Mouse (Mus musculus) testis, adult 2 months (tissue): ENCODE data around the gene Ppp2r5c. TPM values are rescaled to one million over a fixed set of nuclear protein-coding genes. Genes with fewer than 3 reads are reported as not detected.
A peak's percentile ranks its signal among the peaks of the same experiment; 100 is the strongest.

Experiments used
- H3K27ac ChIP-seq: fragments of 200-500 bp; 2 replicates; pipeline ENCODE4 v1.5.1; 2012; ENCODE audit warnings: low read depth, low read length; ENCODE audit not compliant: control insufficient read depth, insufficient read depth
- H3K27me3 ChIP-seq: fragments of 200-500 bp; 2 replicates; pipeline ENCODE4 v1.6.1; 2012; ENCODE audit warnings: mild to moderate bottlenecking, low read length, moderate library complexity; ENCODE audit not compliant: control insufficient read depth, insufficient read depth
- H3K36me3 ChIP-seq: fragments of 200-500 bp; 2 replicates; pipeline ENCODE4 v1.6.1; 2012; ENCODE audit warnings: mild to moderate bottlenecking, low read length; ENCODE audit not compliant: control insufficient read depth, insufficient read depth
- H3K4me1 ChIP-seq: fragments of 200-500 bp; 2 replicates; pipeline ENCODE4 v1.6.1; 2012; ENCODE audit warnings: low read length; ENCODE audit not compliant: control insufficient read depth, insufficient read depth
- H3K4me3 ChIP-seq: fragments of 200-500 bp; 2 replicates; pipeline ENCODE4 v1.5.1; 2012; ENCODE audit warnings: low read depth, mild to moderate bottlenecking, low read length, moderate library complexity, mixed read lengths; ENCODE audit not compliant: control insufficient read depth
- CTCF ChIP-seq: fragments of 200-500 bp; IDR thresholded peaks from 2 replicates; pipeline ENCODE4 v1.5.1; 2012; ENCODE audit warnings: low read depth, mild to moderate bottlenecking, inconsistent platforms, low read length, moderate library complexity; ENCODE audit not compliant: control insufficient read depth, insufficient read depth, insufficient replicate concordance
- POLR2A ChIP-seq: fragments of 200-500 bp; IDR thresholded peaks from 2 replicates; pipeline ENCODE4 v1.6.1; 2012; ENCODE audit warnings: low read depth, mild to moderate bottlenecking, inconsistent platforms, low read length, moderate library complexity; ENCODE audit not compliant: control insufficient read depth
- polyA plus RNA-seq: library from polyadenylated mRNA; depleted of rRNA; stranded (reverse); fragments of >200 nt; gene quantifications from 2 replicates; pipeline ENCODE4 v1.2.3, GENCODE M21; 2012; rRNA removed

Gene Ppp2r5c
- 196 and 202 TPM in 2 replicates for polyA plus RNA-seq

- Histone ChIP-seq H3K27me3 (no peaks in the 10 kb centered on the region), H3K4me1 (peaks cover 7% of the 10 kb centered on the region), H3K36me3 (no peaks in the 10 kb centered on the region), H3K4me3 (peak within 1 kb of the TSS; percentile 92), H3K27ac (peak within 1 kb of the TSS; percentile 95)
- TF ChIP-seq POLR2A, result peak; percentile 69
- no peak; the same call in 1 of the 2 replicates for TF ChIP-seq CTCF
Observed at GRCm38 (mm10) chr12:110446290-110447170, at the start of gene Ppp2r5c. Ppp2r5c (plus strand) TSS chr12:110447120.

- H3K4me1 ChIP-seq, result no peaks in the 10 kb centered on the region; the same call in 1 of the 2 replicates
- no peak overlapping the region for H3K4me3 ChIP-seq
- H3K36me3 ChIP-seq, result no peaks in the 10 kb centered on the region
- peak; percentile 85; the same call in 1 of the 2 replicates for TF ChIP-seq CTCF
- TF ChIP-seq POLR2A, result no peak
- no peaks in the 10 kb centered on the region for H3K27me3 ChIP-seq
- no peak overlapping the region for H3K27ac ChIP-seq
Observed at GRCm38 (mm10) chr12:110398351-110398750, 48.6 kb upstream of the Ppp2r5c start.

- Histone ChIP-seq H3K4me1 (no peaks in the 10 kb centered on the region; the same call in 1 of the 2 replicates), H3K27ac (no peak overlapping the region), H3K27me3 (no peaks in the 10 kb centered on the region), H3K4me3 (no peak overlapping the region), H3K36me3 (no peaks in the 10 kb centered on the region)
- TF ChIP-seq CTCF (no peak), POLR2A (no peak)
Observed at GRCm38 (mm10) chr12:110399161-110399560, 47.8 kb upstream of the Ppp2r5c start.

- H3K4me3 ChIP-seq, result no peak overlapping the region
- TF ChIP-seq CTCF, result no peak
- no peak for TF ChIP-seq POLR2A
Observed at GRCm38 (mm10) chr12:110400936-110401335, 46.0 kb upstream of the Ppp2r5c start.

GRCm38 (mm10) chr12:110401871-110402270 lies 45.0 kb upstream of the Ppp2r5c start:
- Histone ChIP-seq H3K27me3 (no peaks in the 10 kb centered on the region), H3K27ac (no peak overlapping the region), H3K36me3 (no peaks in the 10 kb centered on the region), H3K4me3 (no peak overlapping the region), H3K4me1 (no peaks in the 10 kb centered on the region; the same call in 1 of the 2 replicates)
- TF ChIP-seq POLR2A, result no peak
- TF ChIP-seq CTCF, result no peak

More at GRCm38 (mm10) chr12:110400936-110401335, 46.0 kb upstream of the Ppp2r5c start:
- Histone ChIP-seq H3K27me3 (no peaks in the 10 kb centered on the region), H3K4me1 (no peaks in the 10 kb centered on the region; the same call in 1 of the 2 replicates), H3K36me3 (no peaks in the 10 kb centered on the region), H3K27ac (no peak overlapping the region)

- Histone ChIP-seq H3K27me3 (no peaks in the 10 kb centered on the region), H3K27ac (no peak overlapping the region), H3K36me3 (no peaks in the 10 kb centered on the region), H3K4me1 (peaks cover 14% of the 10 kb centered on the region), H3K4me3 (no peak overlapping the region)
- TF ChIP-seq POLR2A (no peak), CTCF (no peak)
Observed at GRCm38 (mm10) chr12:110416244-110416643, 30.7 kb upstream of the Ppp2r5c start.

GRCm38 (mm10) chr12:110417023-110417986 lies 29.6 kb upstream of the Ppp2r5c start:
- Histone ChIP-seq H3K4me1 (peaks cover 14% of the 10 kb centered on the region), H3K27ac (no peak overlapping the region), H3K27me3 (no peaks in the 10 kb centered on the region), H3K36me3 (no peaks in the 10 kb centered on the region), H3K4me3 (peak overlapping the region; percentile 44)
- TF ChIP-seq POLR2A, result no peak
- no peak for TF ChIP-seq CTCF
